Mouse (Mus musculus) WW6 (cell line): Measurements from ENCODE around the gene Grem2.

Experiments
- DNase-seq: peaks from one replicate; pipeline ENCODE4 v3.0.0-alpha.2; 2013; ENCODE audit warnings: low read depth, low spot score

Gene Grem2

GRCm38 (mm10) chr1:174921298-174921955 is at the start of gene Grem2:
Gene Grem2, minus strand, starts transcription at chr1:174921819.
- peak; percentile 33 for DNase-seq

GRCm38 (mm10) chr1:174959837-174960236 is 38.2 kb upstream of the Grem2 start:
- DNase-seq, result no peak

GRCm38 (mm10) chr1:174931003-174931619 is 9.5 kb upstream of the Grem2 start:
- DNase-seq, result no peak

GRCm38 (mm10) chr1:174929459-174930181 is 8.0 kb upstream of the Grem2 start:
- DNase-seq, result no peak

- no peak for DNase-seq
Observed at GRCm38 (mm10) chr1:174918949-174919348, 2.7 kb downstream of the Grem2 start.

- no peak for DNase-seq
Observed at GRCm38 (mm10) chr1:174918236-174918870, 3.3 kb downstream of the Grem2 start.

GRCm38 (mm10) chr1:174909834-174910233 is 11.8 kb downstream of the Grem2 start:
- no peak for DNase-seq

GRCm38 (mm10) chr1:174908232-174908631 is 13.4 kb downstream of the Grem2 start:
- DNase-seq, result no peak

- no peak for DNase-seq
Observed at GRCm38 (mm10) chr1:174907637-174908036, 14.0 kb downstream of the Grem2 start.

GRCm38 (mm10) chr1:174902755-174903154 is 18.9 kb downstream of the Grem2 start:
- DNase-seq, result no peak

GRCm38 (mm10) chr1:174892471-174892870 is 29.1 kb downstream of the Grem2 start:
- no peak for DNase-seq

GRCm38 (mm10) chr1:174888684-174889405 is 32.8 kb downstream of the Grem2 start:
- DNase-seq, result no peak

- no peak for DNase-seq
Observed at GRCm38 (mm10) chr1:174888073-174888472, 33.5 kb downstream of the Grem2 start.

GRCm38 (mm10) chr1:174882496-174882895 is 39.1 kb downstream of the Grem2 start:
- DNase-seq, result no peak

GRCm38 (mm10) chr1:174875173-174875572 is 46.4 kb downstream of the Grem2 start:
- no peak for DNase-seq

- no peak for DNase-seq
Observed at GRCm38 (mm10) chr1:174860407-174861118, 61.1 kb downstream of the Grem2 start.

- DNase-seq, result no peak
Observed at GRCm38 (mm10) chr1:174856188-174856587, 65.4 kb downstream of the Grem2 start.

- DNase-seq, result no peak
Observed at GRCm38 (mm10) chr1:174844786-174845185, 76.8 kb downstream of the Grem2 start.

GRCm38 (mm10) chr1:174836861-174837260 is 84.8 kb downstream of the Grem2 start:
- no peak for DNase-seq

GRCm38 (mm10) chr1:174826562-174826961 is 95.1 kb downstream of the Grem2 start:
- DNase-seq, result no peak

GRCm38 (mm10) chr1:174811846-174812245 is 109.8 kb downstream of the Grem2 start:
- DNase-seq, result no peak
